Mouse (Mus musculus): Measurements from ENCODE around the gene Olfr1512. TPM values are rescaled to one million over a fixed set of nuclear protein-coding genes. Genes with fewer than 3 reads are reported as not detected.
"Not testable (repeated sequence)": the region's sequence is repeated elsewhere in the genome, so short reads cannot be mapped to it uniquely, and the experiment has no call there.

Gene Olfr1512
- not detected in 2 replicates for polyA plus RNA-seq (2015; fragmentation: Nextera tagmentation; extraction: Ambion mirVana)

DNA sequence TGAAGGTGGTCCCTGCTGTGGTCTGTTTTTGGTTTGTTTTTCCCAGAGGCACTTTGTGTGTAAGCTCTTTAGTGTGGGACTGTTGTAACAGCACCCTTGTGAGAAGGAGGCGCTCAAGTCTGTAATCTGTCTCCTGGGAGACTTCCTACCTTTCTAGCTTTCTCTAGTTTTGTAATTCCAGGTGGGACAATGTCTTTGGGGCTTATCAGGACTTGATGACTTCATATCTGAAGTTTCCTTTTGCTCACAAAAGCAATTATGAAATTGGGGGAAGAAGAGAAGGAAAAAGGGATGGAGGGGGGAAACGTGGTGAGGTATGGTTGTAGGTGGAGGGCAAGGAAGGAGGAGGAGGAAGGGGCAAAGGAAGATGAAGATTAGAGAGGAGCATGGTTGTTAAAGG lies at the start of gene Olfr1512:
Olfr1512 (minus strand) TSS at position 101 of the 400 bp plus-strand sequence.
- ATAC-seq, result no peak

GRCm38 (mm10) chr14:52427686-52428085 lies 48.7 kb upstream of the Olfr1512 start:
- Histone ChIP-seq H3K4me3 (replicated peaks; ENCODE audit: low read length) (no peak overlapping the region), H3K9me3 (ENCODE audit: control insufficient read depth, low read length) (no peaks in the 10 kb centered on the region), H3K4me1 (replicated peaks; ENCODE audit: control insufficient read depth, insufficient read depth, low read length) (no peaks in the 10 kb centered on the region), H3K36me3 (ENCODE audit: control insufficient read depth, insufficient read depth) (no peaks in the 10 kb centered on the region), H3K4me2 (ENCODE audit: low read length) (no peak overlapping the region), H3K27ac (ENCODE audit: low read length) (no peak overlapping the region), H3K9ac (replicated peaks; ENCODE audit: low read depth, low read length) (no peak overlapping the region), H3K27me3 (replicated peaks; ENCODE audit: control insufficient read depth, insufficient read depth, low read length) (no peaks in the 10 kb centered on the region)
- ATAC-seq, result no peak
- 94% methylated on average over 1 of the region's 1 CpGs for WGBS

More for the DNA sequence above, at the start of gene Olfr1512:
- Histone ChIP-seq H3K4me3 (replicated peaks; ENCODE audit: low read length) (no peak within 1 kb of the TSS), H3K4me1 (replicated peaks; ENCODE audit: control insufficient read depth, insufficient read depth, low read length) (no peaks in the 10 kb centered on the region), H3K36me3 (ENCODE audit: control insufficient read depth, insufficient read depth) (no peaks in the 10 kb centered on the region), H3K27ac (ENCODE audit: low read length) (no peak within 1 kb of the TSS), H3K9me3 (ENCODE audit: control insufficient read depth, low read length) (no peaks in the 10 kb centered on the region), H3K4me2 (ENCODE audit: low read length) (no peak within 1 kb of the TSS), H3K9ac (replicated peaks; ENCODE audit: low read depth, low read length) (no peak within 1 kb of the TSS), H3K27me3 (replicated peaks; ENCODE audit: control insufficient read depth, insufficient read depth, low read length) (no peaks in the 10 kb centered on the region)
- WGBS, result 76% methylated on average over 2 of the region's 2 CpGs

GRCm38 (mm10) chr14:52414273-52414672 lies 35.3 kb upstream of the Olfr1512 start, which contains the start of gene Olfr1510:
Gene Olfr1510, minus strand, starts transcription at chr14:52414373.
- no peak within 1 kb of the TSS for H3K9ac ChIP-seq (replicated peaks; ENCODE audit: low read depth, low read length)
- 92% methylated on average over 3 of the region's 3 CpGs for WGBS
- H3K9me3 ChIP-seq (ENCODE audit: control insufficient read depth, low read length), result no peaks in the 10 kb centered on the region
- no peak within 1 kb of the TSS for H3K4me2 ChIP-seq (ENCODE audit: low read length)
- no peaks in the 10 kb centered on the region for H3K36me3 ChIP-seq (ENCODE audit: control insufficient read depth, insufficient read depth)
- no peaks in the 10 kb centered on the region for H3K4me1 ChIP-seq (replicated peaks; ENCODE audit: control insufficient read depth, insufficient read depth, low read length)
- no peak within 1 kb of the TSS for H3K4me3 ChIP-seq (replicated peaks; ENCODE audit: low read length)
- H3K27ac ChIP-seq (ENCODE audit: low read length), result no peak within 1 kb of the TSS
- no peaks in the 10 kb centered on the region for H3K27me3 ChIP-seq (replicated peaks; ENCODE audit: control insufficient read depth, insufficient read depth, low read length)
- ATAC-seq, result no peak

DNA sequence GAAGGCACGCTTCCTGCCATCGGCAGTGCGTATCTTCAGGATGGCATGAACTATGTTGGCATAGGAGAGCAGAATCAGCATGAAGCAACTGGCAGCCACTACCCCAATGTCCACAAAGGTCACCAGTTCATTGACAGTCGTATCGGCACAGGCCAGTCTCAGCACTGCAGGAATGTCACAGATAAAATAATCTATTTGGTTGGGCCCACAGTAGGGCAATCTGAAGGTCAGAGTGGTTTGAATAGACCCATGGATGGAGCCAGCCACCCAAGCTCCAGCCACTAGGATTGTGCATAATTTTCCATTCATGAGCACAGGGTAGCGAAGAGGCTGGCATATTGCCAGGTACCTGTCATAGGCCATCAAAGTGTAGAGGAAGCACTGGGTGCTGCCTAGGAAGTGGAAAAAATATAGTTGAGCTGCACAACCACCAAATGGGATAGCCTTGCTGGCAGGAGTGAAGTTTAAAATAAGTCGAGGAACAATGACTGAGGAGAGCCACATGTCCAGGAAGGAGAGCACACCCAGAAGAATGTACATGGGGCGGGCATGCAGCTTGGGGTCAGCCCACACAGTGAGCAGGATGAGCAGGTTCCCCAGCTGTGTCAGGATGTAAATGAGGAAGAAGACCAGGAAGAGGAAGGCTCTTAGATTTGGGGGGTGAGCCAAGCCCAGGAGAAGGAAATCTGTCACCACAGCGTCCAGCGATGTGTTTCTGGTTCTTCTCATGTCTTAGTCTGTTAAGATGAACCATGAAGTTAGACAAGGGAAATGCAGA lies 31.4 kb upstream of the Olfr1512 start:
- H3K4me2 ChIP-seq (ENCODE audit: low read length); H3K4me1 ChIP-seq (replicated peaks; ENCODE audit: control insufficient read depth, insufficient read depth, low read length); ATAC-seq; H3K4me3 ChIP-seq (replicated peaks; ENCODE audit: low read length); H3K27ac ChIP-seq (ENCODE audit: low read length); H3K9me3 ChIP-seq (ENCODE audit: control insufficient read depth, low read length); H3K36me3 ChIP-seq (ENCODE audit: control insufficient read depth, insufficient read depth); H3K9ac ChIP-seq (replicated peaks; ENCODE audit: low read depth, low read length); H3K27me3 ChIP-seq (replicated peaks; ENCODE audit: control insufficient read depth, insufficient read depth, low read length): not testable (repeated sequence)
- WGBS, result 84% methylated on average over 7 of the region's 10 CpGs

DNA sequence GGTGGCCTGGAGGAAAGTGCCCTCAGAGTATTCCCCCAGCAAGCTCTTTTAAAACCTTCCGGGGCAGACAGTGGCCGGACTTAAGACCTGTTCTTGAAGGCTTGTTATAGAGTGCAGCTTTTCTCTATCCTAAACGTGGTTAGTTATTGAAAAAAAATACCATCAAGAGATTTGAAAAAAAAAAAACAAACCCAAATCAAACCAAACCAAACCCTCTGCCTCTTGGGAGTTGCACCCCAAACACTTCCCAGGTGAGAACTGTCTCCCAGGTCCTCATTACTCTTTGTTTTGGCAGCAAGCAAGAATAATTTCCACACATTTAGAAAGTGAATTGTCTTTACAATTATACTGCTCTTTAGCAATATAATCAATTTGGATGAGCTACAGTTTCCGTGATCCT lies 18.3 kb upstream of the Olfr1512 start, which contains the start of gene Olfr1511:
Olfr1511 (minus strand) TSS at position 101 of the 400 bp plus-strand sequence.
- Histone ChIP-seq H3K27ac (ENCODE audit: low read length) (no peak within 1 kb of the TSS), H3K4me3 (replicated peaks; ENCODE audit: low read length) (no peak within 1 kb of the TSS), H3K9ac (replicated peaks; ENCODE audit: low read depth, low read length) (no peak within 1 kb of the TSS), H3K4me2 (ENCODE audit: low read length) (no peak within 1 kb of the TSS), H3K4me1 (replicated peaks; ENCODE audit: control insufficient read depth, insufficient read depth, low read length) (no peaks in the 10 kb centered on the region), H3K9me3 (ENCODE audit: control insufficient read depth, low read length) (no peaks in the 10 kb centered on the region), H3K27me3 (replicated peaks; ENCODE audit: control insufficient read depth, insufficient read depth, low read length) (no peaks in the 10 kb centered on the region), H3K36me3 (ENCODE audit: control insufficient read depth, insufficient read depth) (no peaks in the 10 kb centered on the region)
- no peak for ATAC-seq
- WGBS, result 84% methylated on average over 4 of the region's 4 CpGs

DNA sequence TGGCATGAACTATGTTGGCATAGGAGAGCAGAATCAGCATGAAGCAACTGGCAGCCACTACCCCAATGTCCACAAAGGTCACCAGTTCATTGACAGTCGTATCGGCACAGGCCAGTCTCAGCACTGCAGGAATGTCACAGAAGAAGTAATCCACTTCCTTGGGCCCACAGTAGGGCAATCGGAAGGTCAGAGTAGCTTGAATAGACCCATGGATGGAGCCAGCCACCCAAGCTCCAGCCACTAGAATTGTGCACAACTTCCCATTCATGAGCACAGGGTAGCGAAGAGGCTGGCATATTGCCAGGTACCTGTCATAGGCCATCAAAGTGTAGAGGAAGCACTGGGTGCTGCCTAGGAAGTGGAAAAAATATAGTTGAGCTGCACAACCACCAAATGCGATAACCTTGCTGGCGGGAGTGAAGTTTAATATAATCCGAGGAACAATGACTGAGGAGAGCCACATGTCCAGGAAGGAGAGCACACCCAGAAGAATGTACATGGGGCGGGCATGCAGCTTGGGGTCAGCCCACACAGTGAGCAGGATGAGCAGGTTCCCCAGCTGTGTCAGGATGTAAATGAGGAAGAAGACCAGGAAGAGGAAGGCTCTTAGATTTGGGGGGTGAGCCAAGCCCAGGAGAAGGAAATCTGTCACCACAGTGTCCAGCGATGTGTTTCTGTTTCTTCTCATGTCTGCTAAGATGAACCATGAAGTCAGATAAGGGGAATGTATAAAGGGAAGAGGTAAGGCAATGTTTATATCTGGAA lies 11.3 kb upstream of the Olfr1512 start:
- not testable (repeated sequence) for H3K4me1 ChIP-seq (replicated peaks; ENCODE audit: control insufficient read depth, insufficient read depth, low read length); H3K27ac ChIP-seq (ENCODE audit: low read length); H3K36me3 ChIP-seq (ENCODE audit: control insufficient read depth, insufficient read depth); H3K9ac ChIP-seq (replicated peaks; ENCODE audit: low read depth, low read length); H3K27me3 ChIP-seq (replicated peaks; ENCODE audit: control insufficient read depth, insufficient read depth, low read length); ATAC-seq; H3K9me3 ChIP-seq (ENCODE audit: control insufficient read depth, low read length); H3K4me3 ChIP-seq (replicated peaks; ENCODE audit: low read length); H3K4me2 ChIP-seq (ENCODE audit: low read length)
- WGBS, result 90% methylated on average over 9 of the region's 9 CpGs

GRCm38 (mm10) chr14:52368741-52369140 lies 10.2 kb downstream of the Olfr1512 start:
- Histone ChIP-seq H3K4me2 (ENCODE audit: low read length) (no peak overlapping the region), H3K4me1 (replicated peaks; ENCODE audit: control insufficient read depth, insufficient read depth, low read length) (no peaks in the 10 kb centered on the region), H3K9me3 (ENCODE audit: control insufficient read depth, low read length) (no peaks in the 10 kb centered on the region), H3K36me3 (ENCODE audit: control insufficient read depth, insufficient read depth) (no peaks in the 10 kb centered on the region), H3K27ac (ENCODE audit: low read length) (no peak overlapping the region), H3K27me3 (replicated peaks; ENCODE audit: control insufficient read depth, insufficient read depth, low read length) (no peaks in the 10 kb centered on the region), H3K4me3 (replicated peaks; ENCODE audit: low read length) (no peak overlapping the region), H3K9ac (replicated peaks; ENCODE audit: low read depth, low read length) (no peak overlapping the region)
- no peak for ATAC-seq
- WGBS, result 81% methylated on average over 3 of the region's 3 CpGs

GRCm38 (mm10) chr14:52356308-52356707 lies 22.7 kb downstream of the Olfr1512 start, which contains the start of gene Olfr1513:
Gene Olfr1513, minus strand, starts transcription at chr14:52356408.
- no peak within 1 kb of the TSS for H3K4me3 ChIP-seq (replicated peaks; ENCODE audit: low read length)
- no peaks in the 10 kb centered on the region for H3K4me1 ChIP-seq (replicated peaks; ENCODE audit: control insufficient read depth, insufficient read depth, low read length)
- WGBS, result 84% methylated on average over 4 of the region's 4 CpGs
- ATAC-seq, result no peak
- no peaks in the 10 kb centered on the region for H3K27me3 ChIP-seq (replicated peaks; ENCODE audit: control insufficient read depth, insufficient read depth, low read length)
- no peaks in the 10 kb centered on the region for H3K36me3 ChIP-seq (ENCODE audit: control insufficient read depth, insufficient read depth)
- no peak within 1 kb of the TSS for H3K9ac ChIP-seq (replicated peaks; ENCODE audit: low read depth, low read length)
- no peak within 1 kb of the TSS for H3K4me2 ChIP-seq (ENCODE audit: low read length)
- no peak within 1 kb of the TSS for H3K27ac ChIP-seq (ENCODE audit: low read length)
- no peaks in the 10 kb centered on the region for H3K9me3 ChIP-seq (ENCODE audit: control insufficient read depth, low read length)

DNA sequence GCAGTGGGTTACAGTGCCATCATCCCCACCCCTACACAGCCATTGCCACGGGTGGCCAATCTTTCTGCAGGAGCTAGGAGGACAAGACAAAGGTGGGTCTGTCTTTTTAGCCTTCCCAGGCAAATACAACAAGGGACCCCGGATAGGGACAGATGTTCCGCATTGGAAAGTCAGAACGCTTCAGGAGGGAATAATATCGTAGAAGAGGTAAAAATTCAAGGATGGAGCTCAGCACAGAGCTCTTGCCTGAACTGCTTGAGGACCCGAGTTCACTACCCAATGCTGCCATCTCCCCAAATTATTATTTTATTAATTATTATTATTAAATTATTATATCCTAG lies 39.5 kb downstream of the Olfr1512 start:
- no peak; the same call in 1 of the 2 replicates for ATAC-seq
- 79% methylated on average over 6 of the region's 6 CpGs for WGBS
- no peak overlapping the region; the same call in 1 of the 2 replicates for H3K4me3 ChIP-seq (replicated peaks; ENCODE audit: low read length)
- peak overlapping the region; percentile 53; the same call in 1 of the 2 replicates for H3K4me2 ChIP-seq (ENCODE audit: low read length)
- no peaks in the 10 kb centered on the region for H3K27me3 ChIP-seq (replicated peaks; ENCODE audit: control insufficient read depth, insufficient read depth, low read length)
- H3K27ac ChIP-seq (ENCODE audit: low read length), result no peak overlapping the region
- no peaks in the 10 kb centered on the region for H3K9me3 ChIP-seq (ENCODE audit: control insufficient read depth, low read length)
- H3K4me1 ChIP-seq (replicated peaks; ENCODE audit: control insufficient read depth, insufficient read depth, low read length), result no peaks in the 10 kb centered on the region
- peak overlapping the region; percentile 46; the same call in 1 of the 2 replicates for H3K9ac ChIP-seq (replicated peaks; ENCODE audit: low read depth, low read length)
- no peaks in the 10 kb centered on the region for H3K36me3 ChIP-seq (ENCODE audit: control insufficient read depth, insufficient read depth)

Data from forebrain, embryonic 16.5 days (tissue).